Mouse (Mus musculus): ENCODE data around the gene Mylk. TPM values are rescaled to one million over a fixed set of nuclear protein-coding genes. Genes with fewer than 3 reads are reported as not detected.

The Mylk gene
- total RNA-seq, 2 experiments from 2014 or later = 13.6 to 14.8 TPM

GRCm38 (mm10) chr16:34899997-34900396 is 155.0 kb downstream of the Mylk start:
- no peak for DNase-seq (ENCODE audit: extremely low spot score in 1 of 2, low spot score in 1 of 2)

GRCm38 (mm10) chr16:34900471-34900870 is 155.5 kb downstream of the Mylk start:
- no peak for DNase-seq (ENCODE audit: extremely low spot score in 1 of 2, low spot score in 1 of 2)

- DNase-seq (ENCODE audit: extremely low spot score in 1 of 2, low spot score in 1 of 2) = no peak
These were observed 156.0 kb downstream of the Mylk start for GRCm38 (mm10) chr16:34901031-34901430.

- DNase-seq (ENCODE audit: extremely low spot score in 1 of 2, low spot score in 1 of 2) = no peak
These were observed 156.7 kb downstream of the Mylk start for GRCm38 (mm10) chr16:34901611-34902293.

GRCm38 (mm10) chr16:34902294-34902680 is 157.3 kb downstream of the Mylk start:
- DNase-seq (ENCODE audit: extremely low spot score in 1 of 2, low spot score in 1 of 2) = peak; percentile 58 to 82

- DNase-seq (ENCODE audit: extremely low spot score in 1 of 2, low spot score in 1 of 2) = no peak
These were observed 157.8 kb downstream of the Mylk start for GRCm38 (mm10) chr16:34902761-34903160.

GRCm38 (mm10) chr16:34904876-34905275 is 159.9 kb downstream of the Mylk start:
- no peak for DNase-seq (ENCODE audit: extremely low spot score in 1 of 2, low spot score in 1 of 2)

- no peak for DNase-seq (ENCODE audit: extremely low spot score in 1 of 2, low spot score in 1 of 2)
These were observed 164.4 kb downstream of the Mylk start for GRCm38 (mm10) chr16:34909437-34909836.

- DNase-seq (ENCODE audit: extremely low spot score in 1 of 2, low spot score in 1 of 2) = no peak
These were observed 172.4 kb downstream of the Mylk start for GRCm38 (mm10) chr16:34917373-34917900.

GRCm38 (mm10) chr16:34920182-34920581 is 175.2 kb downstream of the Mylk start:
- DNase-seq (ENCODE audit: extremely low spot score in 1 of 2, low spot score in 1 of 2) = peak in 1 of 2 experiments; percentile 36

- no peak for DNase-seq (ENCODE audit: extremely low spot score in 1 of 2, low spot score in 1 of 2)
These were observed 175.9 kb downstream of the Mylk start for GRCm38 (mm10) chr16:34920868-34921267.

GRCm38 (mm10) chr16:34921319-34921718 is 176.3 kb downstream of the Mylk start:
- DNase-seq (ENCODE audit: extremely low spot score in 1 of 2, low spot score in 1 of 2) = no peak

GRCm38 (mm10) chr16:34923630-34924029 is 178.6 kb downstream of the Mylk start:
- DNase-seq (ENCODE audit: extremely low spot score in 1 of 2, low spot score in 1 of 2) = no peak

- DNase-seq (ENCODE audit: extremely low spot score in 1 of 2, low spot score in 1 of 2) = no peak
These were observed 179.3 kb downstream of the Mylk start for GRCm38 (mm10) chr16:34924324-34924723.

- peak in 1 of 2 experiments; percentile 10 for DNase-seq (ENCODE audit: extremely low spot score in 1 of 2, low spot score in 1 of 2)
These were observed 180.1 kb downstream of the Mylk start for GRCm38 (mm10) chr16:34924937-34925618.

- DNase-seq (ENCODE audit: extremely low spot score in 1 of 2, low spot score in 1 of 2) = no peak
These were observed 181.8 kb downstream of the Mylk start for GRCm38 (mm10) chr16:34926531-34927435.

- no peak for DNase-seq (ENCODE audit: extremely low spot score in 1 of 2, low spot score in 1 of 2)
These were observed 184.7 kb downstream of the Mylk start for GRCm38 (mm10) chr16:34929686-34930085.

GRCm38 (mm10) chr16:34930110-34930509 is 185.1 kb downstream of the Mylk start:
- no peak for DNase-seq (ENCODE audit: extremely low spot score in 1 of 2, low spot score in 1 of 2)

GRCm38 (mm10) chr16:34931306-34931705 is 186.3 kb downstream of the Mylk start:
- DNase-seq (ENCODE audit: extremely low spot score in 1 of 2, low spot score in 1 of 2) = no peak

- no peak for DNase-seq (ENCODE audit: extremely low spot score in 1 of 2, low spot score in 1 of 2)
These were observed 188.2 kb downstream of the Mylk start for GRCm38 (mm10) chr16:34933173-34933572.

- DNase-seq (ENCODE audit: extremely low spot score in 1 of 2, low spot score in 1 of 2) = no peak
These were observed 189.5 kb downstream of the Mylk start for GRCm38 (mm10) chr16:34934486-34934885.
